Mouse (Mus musculus): ENCODE measurements around the gene Mrpl34.
"Not testable (repeated sequence)": the region's sequence is repeated elsewhere in the genome, so short reads cannot be mapped to it uniquely, and the experiment has no call there.

Mrpl34 gene

GRCm38 (mm10) chr8:71464513-71465500 is at the start of gene Mrpl34:
Gene Mrpl34 (plus strand): TSS chr8:71464959.
- peak; percentile 100 for DNase-seq (ENCODE audit: low read depth, low spot score)

GRCm38 (mm10) chr8:71422121-71422520 is 42.6 kb upstream of the Mrpl34 start:
- DNase-seq (ENCODE audit: low read depth, low spot score), result no peak

GRCm38 (mm10) chr8:71432935-71433334 is 31.8 kb upstream of the Mrpl34 start:
- DNase-seq (ENCODE audit: low read depth, low spot score), result not testable (repeated sequence)

GRCm38 (mm10) chr8:71437041-71437440 is 27.7 kb upstream of the Mrpl34 start:
- DNase-seq (ENCODE audit: low read depth, low spot score), result no peak

GRCm38 (mm10) chr8:71441404-71441803 is 23.4 kb upstream of the Mrpl34 start:
- peak; percentile 69 for DNase-seq (ENCODE audit: low read depth, low spot score)

- no peak for DNase-seq (ENCODE audit: low read depth, low spot score)
Observed at GRCm38 (mm10) chr8:71445096-71445495, 19.7 kb upstream of the Mrpl34 start.

GRCm38 (mm10) chr8:71451337-71451736 is 13.4 kb upstream of the Mrpl34 start:
- no peak for DNase-seq (ENCODE audit: low read depth, low spot score)

GRCm38 (mm10) chr8:71451777-71452176 is 13.0 kb upstream of the Mrpl34 start:
- DNase-seq (ENCODE audit: low read depth, low spot score), result no peak

- no peak for DNase-seq (ENCODE audit: low read depth, low spot score)
Observed at GRCm38 (mm10) chr8:71452669-71453068, 12.1 kb upstream of the Mrpl34 start.

GRCm38 (mm10) chr8:71454668-71455067 is 10.1 kb upstream of the Mrpl34 start:
- no peak for DNase-seq (ENCODE audit: low read depth, low spot score)

- DNase-seq (ENCODE audit: low read depth, low spot score), result no peak
Observed at GRCm38 (mm10) chr8:71456906-71457305, 7.9 kb upstream of the Mrpl34 start.

- peak; percentile 55 for DNase-seq (ENCODE audit: low read depth, low spot score)
Observed at GRCm38 (mm10) chr8:71457659-71458270, 7.0 kb upstream of the Mrpl34 start.

- DNase-seq (ENCODE audit: low read depth, low spot score), result no peak
Observed at GRCm38 (mm10) chr8:71460716-71461115, 4.0 kb upstream of the Mrpl34 start.

- no peak for DNase-seq (ENCODE audit: low read depth, low spot score)
Observed at GRCm38 (mm10) chr8:71461152-71461840, 3.5 kb upstream of the Mrpl34 start.

- DNase-seq (ENCODE audit: low read depth, low spot score), result no peak
Observed at GRCm38 (mm10) chr8:71462191-71462590, 2.6 kb upstream of the Mrpl34 start.

GRCm38 (mm10) chr8:71462786-71463185 is 2.0 kb upstream of the Mrpl34 start:
- DNase-seq (ENCODE audit: low read depth, low spot score), result no peak

- DNase-seq (ENCODE audit: low read depth, low spot score), result peak; percentile 96
Observed at GRCm38 (mm10) chr8:71463188-71464033, 1.3 kb upstream of the Mrpl34 start, which contains the start of gene Abhd8. Gene Abhd8 (minus strand): TSS chr8:71463655.

GRCm38 (mm10) chr8:71465733-71466132 is 974 bp downstream of the Mrpl34 start:
- DNase-seq (ENCODE audit: low read depth, low spot score), result no peak

GRCm38 (mm10) chr8:71466198-71466597 is 1.4 kb downstream of the Mrpl34 start:
- no peak for DNase-seq (ENCODE audit: low read depth, low spot score)

GRCm38 (mm10) chr8:71467201-71467600 is 2.4 kb downstream of the Mrpl34 start:
- no peak for DNase-seq (ENCODE audit: low read depth, low spot score)

- DNase-seq (ENCODE audit: low read depth, low spot score), result no peak
Observed at GRCm38 (mm10) chr8:71468001-71468400, 3.2 kb downstream of the Mrpl34 start.

Data from ES-CJ7 (cell line).